29 mouse cellular contexts compared by ENCODE assay signal in genomic region chr6:117928746-117929145, GRCm38 (mm10). TPM values are rescaled to one million over a fixed set of nuclear protein-coding genes. Genes with fewer than 3 reads are reported as not detected.
"Had no signal": no experiment of that assay in that cellular context is flagged by ENCODE, and none has a peak within 500 bp of the region (broad histone marks: within the 10 kb centered on the region; RNA-seq: fewer than 3 reads in every experiment).

No protein-coding gene starts in this region.

- DNase-seq: kidney, adult 8-10 months; kidney, postnatal 10 days; kidney, postnatal 36 days; layer of hippocampus, postnatal 36 days; liver, embryonic 13.5 days; lung, adult 2 months; lung, postnatal 14 days; lung, postnatal 4 days; midbrain, embryonic 14.5 days; retina, postnatal 1 day; right cerebral cortex, postnatal 25 days; spleen, adult 18-20 months; thymus, adult 2 months; thymus, postnatal 14 days; thymus, postnatal 4 days had no signal

- H3K9me3 ChIP-seq: kidney, embryonic 15.5 days; liver, embryonic 13.5 days; neural tube, embryonic 12.5 days; neural tube, embryonic 15.5 days; stomach, embryonic 15.5 days had no signal

- H3K9ac ChIP-seq: kidney, embryonic 15.5 days; liver, embryonic 13.5 days; neural tube, embryonic 12.5 days; neural tube, embryonic 15.5 days; stomach, embryonic 15.5 days had no signal

- H3K4me1 ChIP-seq: kidney, embryonic 15.5 days; neural tube, embryonic 12.5 days; neural tube, embryonic 15.5 days; stomach, embryonic 15.5 days had no signal

- H3K27ac ChIP-seq: kidney, embryonic 15.5 days; left cerebral cortex, adult 2 months; liver, embryonic 13.5 days; neural tube, embryonic 12.5 days; neural tube, embryonic 15.5 days; stomach, embryonic 15.5 days had no signal

- H3K4me2 ChIP-seq: kidney, embryonic 15.5 days; liver, embryonic 13.5 days; midbrain, embryonic 11.5 days; neural tube, embryonic 12.5 days; neural tube, embryonic 15.5 days; stomach, embryonic 15.5 days had no signal

- H3K27me3 ChIP-seq: kidney, embryonic 15.5 days; liver, embryonic 13.5 days; neural tube, embryonic 12.5 days; neural tube, embryonic 15.5 days; stomach, embryonic 15.5 days had no signal

- H3K4me3 ChIP-seq: kidney, embryonic 15.5 days; left cerebral cortex, adult 2 months; liver, embryonic 13.5 days; neural tube, embryonic 12.5 days; neural tube, embryonic 15.5 days; stomach, embryonic 15.5 days had no signal

RNA-seq across cellular contexts. Expression of gene Fxyd4, which starts 8.7 kb away (rescaled TPM):
- total RNA-seq: layer of hippocampus, adult 8-10 months; layer of hippocampus, postnatal 10 days; layer of hippocampus, postnatal 36 days; left cerebral cortex, adult 2 months; left cerebral cortex, postnatal 10 days; left cerebral cortex, postnatal 36 days; liver, adult 2 months; megakaryocyte progenitor cell, adult 5-6 weeks; megakaryocyte-erythroid progenitor cell, adult 5-6 weeks; midbrain, postnatal 0 days had no signal
